Mouse (Mus musculus): Measurements from ENCODE around the gene Phldb3.

DNA sequence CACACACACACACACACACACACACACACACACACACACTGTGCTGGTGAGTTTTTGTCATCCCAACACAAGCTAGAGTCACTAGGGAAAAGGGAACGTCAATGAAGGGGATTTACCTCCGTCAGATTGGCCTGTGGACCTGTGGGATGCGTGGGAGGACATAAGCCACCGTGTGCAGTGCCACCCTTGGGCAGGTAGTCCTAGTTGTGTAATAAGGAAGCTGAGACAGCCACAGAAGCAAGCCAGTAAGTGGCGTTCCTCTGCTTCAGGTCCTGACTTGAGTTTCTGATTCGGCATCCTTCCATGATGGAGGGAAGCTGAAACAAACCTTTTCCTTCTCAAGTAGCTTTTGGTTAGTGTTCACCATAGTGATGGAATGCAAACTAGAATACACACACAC, 33.9 kb downstream of the Phldb3 start:
- no peak for TF ChIP-seq CTCF (IDR thresholded peaks at IDR 0.05; ENCODE audit: extremely low read depth, insufficient read length, insufficient replicate concordance, low read depth, low read length)
- TF ChIP-seq POLR2A (IDR thresholded peaks at IDR 0.05; ENCODE audit: low read depth, low read length) = no peak
